Mouse (Mus musculus): ENCODE measurements around the gene Mtor. TPM values are rescaled to one million over a fixed set of nuclear protein-coding genes. Genes with fewer than 3 reads are reported as not detected.
A peak's percentile ranks its signal among the peaks of the same experiment; 100 is the strongest.

Gene Mtor
- polyA plus RNA-seq, 1 experiment from 2014 or later = 23.0 TPM

DNA sequence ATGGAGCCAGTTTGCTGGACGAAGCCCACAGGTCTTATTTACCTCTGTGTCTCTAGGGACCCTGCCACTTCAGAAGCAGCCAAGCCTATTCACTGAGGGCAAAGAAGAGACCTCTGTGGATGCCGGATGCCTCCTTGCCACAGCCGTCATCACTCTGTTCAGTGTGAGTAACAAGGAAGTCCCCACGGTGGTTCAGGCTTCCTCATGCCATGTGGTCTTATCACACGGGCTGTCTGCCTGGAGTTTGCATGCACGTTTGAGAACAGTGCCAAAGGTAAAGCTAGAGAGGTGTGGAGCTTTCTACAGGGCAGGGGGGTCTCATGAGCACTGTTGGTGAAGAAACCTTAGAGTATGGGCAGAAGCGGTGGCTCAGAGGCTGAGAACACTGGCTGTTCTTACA is 124.8 kb downstream of the Mtor start:
- Histone ChIP-seq H3K9me3 (ENCODE audit: control insufficient read depth, low read length) (no peaks in the 10 kb centered on the region), H3K4me3 (ENCODE audit: low read depth, low read length) (no peak overlapping the region), H3K27me3 (ENCODE audit: control insufficient read depth, insufficient read depth, low read length) (no peaks in the 10 kb centered on the region), H3K36me3 (ENCODE audit: control insufficient read depth, insufficient read depth, low read length) (peaks cover 55% of the 10 kb centered on the region), H3K4me1 (ENCODE audit: control insufficient read depth, insufficient read depth, low read length) (no peaks in the 10 kb centered on the region), H3K27ac (replicated peaks; ENCODE audit: low read depth, low read length) (no peak overlapping the region), H3K9ac (ENCODE audit: low read length) (no peak overlapping the region), H3K4me2 (ENCODE audit: low read depth, severe bottlenecking) (no peak overlapping the region)
- DNase-seq (ENCODE audit: low spot score) (no peak), ATAC-seq (ENCODE audit: insufficient number of reproducible peaks, low FRiP score, low TSS enrichment, low read depth) (no peak)
- 91% methylated on average over 7 of the region's 7 CpGs for WGBS

DNA sequence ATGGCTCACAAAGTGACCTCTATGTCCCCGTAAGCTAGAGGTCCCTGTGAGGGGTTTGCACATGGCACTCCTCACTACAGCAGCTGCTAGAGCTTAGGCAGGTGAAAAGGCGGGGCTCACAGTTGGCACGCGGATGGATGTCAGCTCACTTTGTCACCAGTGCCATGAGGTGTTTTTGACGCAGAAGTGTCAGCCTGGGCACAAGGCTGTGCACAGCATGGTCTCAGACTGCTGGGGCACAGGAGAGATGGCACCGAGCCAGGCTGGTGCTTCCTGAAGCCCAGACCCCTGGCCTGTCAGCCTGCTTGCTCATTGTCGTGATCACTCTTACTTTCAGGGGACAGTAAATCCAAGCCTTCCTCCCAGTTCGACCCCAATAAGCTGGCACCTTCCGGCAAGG is 132.4 kb downstream of the Mtor start:
- 87% methylated on average over 9 of the region's 9 CpGs for whole genome bisulfite sequencing
- H3K27me3 ChIP-seq (ENCODE audit: control insufficient read depth, insufficient read depth, low read length) = no peaks in the 10 kb centered on the region
- H3K4me1 ChIP-seq (ENCODE audit: control insufficient read depth, insufficient read depth, low read length) = no peaks in the 10 kb centered on the region
- H3K27ac ChIP-seq (replicated peaks; ENCODE audit: low read depth, low read length) = no peak overlapping the region
- H3K9me3 ChIP-seq (ENCODE audit: control insufficient read depth, low read length) = no peaks in the 10 kb centered on the region
- no peak overlapping the region for H3K9ac ChIP-seq (ENCODE audit: low read length)
- H3K4me3 ChIP-seq (ENCODE audit: low read depth, low read length) = no peak overlapping the region
- peaks cover 32% of the 10 kb centered on the region for H3K36me3 ChIP-seq (ENCODE audit: control insufficient read depth, insufficient read depth, low read length)
- ATAC-seq (ENCODE audit: insufficient number of reproducible peaks, low FRiP score, low TSS enrichment, low read depth) = no peak
- no peak for DNase-seq (ENCODE audit: low spot score)
- no peak overlapping the region for H3K4me2 ChIP-seq (ENCODE audit: low read depth, severe bottlenecking)

DNA sequence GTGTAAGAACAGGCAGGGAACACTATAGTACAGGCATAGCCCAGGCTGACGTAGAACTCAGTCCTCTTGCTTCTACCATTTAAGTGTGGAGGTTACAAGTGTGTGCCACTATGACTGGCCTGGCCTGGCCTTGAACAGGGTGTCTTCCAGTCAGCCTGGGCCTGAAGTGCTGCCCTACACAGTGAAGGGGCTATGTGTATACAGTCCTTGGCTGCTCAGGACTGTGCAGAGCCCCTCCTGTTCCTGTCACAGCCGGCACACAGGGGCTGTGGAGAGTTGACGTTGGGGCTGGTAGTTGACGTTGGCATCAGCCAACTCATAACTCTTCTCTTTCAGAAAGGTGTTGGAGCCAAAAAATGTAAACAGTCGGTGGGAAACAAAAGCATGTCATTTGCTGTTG is 133.0 kb downstream of the Mtor start:
- H3K4me2 ChIP-seq (ENCODE audit: low read depth, severe bottlenecking) = no peak overlapping the region
- peaks cover 28% of the 10 kb centered on the region; the same call in 1 of the 2 replicates for H3K36me3 ChIP-seq (ENCODE audit: control insufficient read depth, insufficient read depth, low read length)
- WGBS = 84% methylated on average over 5 of the region's 5 CpGs
- H3K4me3 ChIP-seq (ENCODE audit: low read depth, low read length) = no peak overlapping the region
- H3K27ac ChIP-seq (replicated peaks; ENCODE audit: low read depth, low read length) = no peak overlapping the region
- DNase-seq (ENCODE audit: low spot score) (no peak), ATAC-seq (ENCODE audit: insufficient number of reproducible peaks, low FRiP score, low TSS enrichment, low read depth) (no peak)
- H3K9ac ChIP-seq (ENCODE audit: low read length) = no peak overlapping the region
- H3K9me3 ChIP-seq (ENCODE audit: control insufficient read depth, low read length) = no peaks in the 10 kb centered on the region
- H3K4me1 ChIP-seq (ENCODE audit: control insufficient read depth, insufficient read depth, low read length) = no peaks in the 10 kb centered on the region
- no peaks in the 10 kb centered on the region for H3K27me3 ChIP-seq (ENCODE audit: control insufficient read depth, insufficient read depth, low read length)

DNA sequence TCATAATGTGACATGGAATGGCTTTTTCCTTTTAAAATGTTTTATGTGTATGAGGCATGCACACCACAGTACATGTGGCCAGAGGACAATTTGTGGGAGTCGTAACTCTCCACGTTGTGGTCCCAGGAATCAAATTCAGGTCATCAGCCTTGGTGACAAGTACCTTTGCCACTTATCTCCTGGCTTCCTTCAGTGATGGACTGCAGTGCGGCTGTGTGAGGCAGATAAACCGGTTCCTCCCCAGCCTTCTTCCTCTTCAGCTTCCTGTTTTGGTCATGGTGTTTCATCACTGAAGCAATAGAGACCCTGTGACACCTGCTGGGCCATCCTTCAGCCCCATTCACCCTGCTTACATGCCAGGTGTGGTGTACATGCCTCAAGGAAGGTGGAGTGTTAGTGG is 134.8 kb downstream of the Mtor start:
- H3K9ac ChIP-seq (ENCODE audit: low read length) = no peak overlapping the region
- WGBS = 81% methylated on average over 4 of the region's 4 CpGs
- H3K4me2 ChIP-seq (ENCODE audit: low read depth, severe bottlenecking) = no peak overlapping the region
- no peak overlapping the region for H3K27ac ChIP-seq (replicated peaks; ENCODE audit: low read depth, low read length)
- H3K27me3 ChIP-seq (ENCODE audit: control insufficient read depth, insufficient read depth, low read length) = no peaks in the 10 kb centered on the region
- ATAC-seq (ENCODE audit: insufficient number of reproducible peaks, low FRiP score, low TSS enrichment, low read depth) = no peak
- peaks cover 20% of the 10 kb centered on the region; the same call in 1 of the 2 replicates for H3K36me3 ChIP-seq (ENCODE audit: control insufficient read depth, insufficient read depth, low read length)
- DNase-seq (ENCODE audit: low spot score) = no peak
- no peaks in the 10 kb centered on the region for H3K4me1 ChIP-seq (ENCODE audit: control insufficient read depth, insufficient read depth, low read length)
- H3K4me3 ChIP-seq (ENCODE audit: low read depth, low read length) = no peak overlapping the region
- H3K9me3 ChIP-seq (ENCODE audit: control insufficient read depth, low read length) = no peaks in the 10 kb centered on the region

DNA sequence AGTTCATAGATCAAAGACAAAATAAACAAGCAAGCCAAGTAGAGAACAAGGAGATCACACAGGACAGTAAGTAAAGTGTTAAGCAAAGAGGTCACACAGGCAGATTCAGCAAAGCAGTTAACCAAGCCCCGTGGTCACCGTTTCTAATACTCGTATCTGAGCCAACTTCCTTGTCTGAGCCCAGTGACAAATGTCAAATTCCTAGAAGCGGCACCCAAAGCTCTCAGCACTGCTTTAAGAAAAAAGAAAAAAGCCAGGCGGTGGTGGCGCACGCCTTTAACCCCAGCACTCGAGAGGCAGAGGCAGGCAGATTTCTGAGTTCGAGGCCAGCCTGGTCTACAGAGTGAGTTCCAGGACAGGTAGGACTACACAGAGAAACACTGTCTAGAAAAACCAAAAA is 138.2 kb downstream of the Mtor start:
- H3K4me1 ChIP-seq (ENCODE audit: control insufficient read depth, insufficient read depth, low read length) = no peaks in the 10 kb centered on the region
- 85% methylated on average over 9 of the region's 9 CpGs for WGBS
- ATAC-seq (ENCODE audit: insufficient number of reproducible peaks, low FRiP score, low TSS enrichment, low read depth) = no peak
- no peaks in the 10 kb centered on the region for H3K27me3 ChIP-seq (ENCODE audit: control insufficient read depth, insufficient read depth, low read length)
- no peak overlapping the region for H3K27ac ChIP-seq (replicated peaks; ENCODE audit: low read depth, low read length)
- H3K9me3 ChIP-seq (ENCODE audit: control insufficient read depth, low read length) = no peaks in the 10 kb centered on the region
- no peak overlapping the region for H3K4me3 ChIP-seq (ENCODE audit: low read depth, low read length)
- no peak overlapping the region for H3K4me2 ChIP-seq (ENCODE audit: low read depth, severe bottlenecking)
- H3K9ac ChIP-seq (ENCODE audit: low read length) = no peak overlapping the region
- DNase-seq (ENCODE audit: low spot score) = no peak
- peaks cover 3% of the 10 kb centered on the region; the same call in 1 of the 2 replicates for H3K36me3 ChIP-seq (ENCODE audit: control insufficient read depth, insufficient read depth, low read length)

DNA sequence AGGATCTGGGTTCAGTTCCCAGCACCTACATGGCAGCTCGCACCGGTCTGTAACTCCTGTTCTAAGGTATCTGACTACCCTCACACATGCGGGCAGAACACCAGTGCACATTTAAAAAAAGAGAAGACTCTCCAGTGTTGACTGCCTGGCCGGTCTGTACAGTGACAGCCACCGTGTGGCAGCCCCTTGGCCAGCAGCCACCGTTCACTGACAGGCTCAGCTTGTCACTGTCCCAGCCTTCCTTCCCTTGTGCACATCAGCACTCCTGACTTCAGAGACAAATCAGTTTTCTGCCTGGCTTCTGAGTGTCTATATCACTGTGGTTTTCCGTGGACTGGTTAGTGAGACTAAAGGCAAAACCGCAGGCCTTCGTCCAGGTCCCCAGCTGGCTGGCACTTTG is 140.4 kb downstream of the Mtor start:
- no peak overlapping the region for H3K4me2 ChIP-seq (ENCODE audit: low read depth, severe bottlenecking)
- DNase-seq (ENCODE audit: low spot score) = no peak
- H3K4me1 ChIP-seq (ENCODE audit: control insufficient read depth, insufficient read depth, low read length) = 0 out of 2 replicates have a peak, but pooled peaks cover 6% of the 10 kb centered on the region
- WGBS = 86% methylated on average over 9 of the region's 9 CpGs
- H3K27me3 ChIP-seq (ENCODE audit: control insufficient read depth, insufficient read depth, low read length) = no peaks in the 10 kb centered on the region
- no peak for ATAC-seq (ENCODE audit: insufficient number of reproducible peaks, low FRiP score, low TSS enrichment, low read depth)
- H3K4me3 ChIP-seq (ENCODE audit: low read depth, low read length) = no peak overlapping the region
- H3K36me3 ChIP-seq (ENCODE audit: control insufficient read depth, insufficient read depth, low read length) = peaks cover under 1% of the 10 kb centered on the region; the same call in 1 of the 2 replicates
- H3K9me3 ChIP-seq (ENCODE audit: control insufficient read depth, low read length) = no peaks in the 10 kb centered on the region
- no peak overlapping the region for H3K27ac ChIP-seq (replicated peaks; ENCODE audit: low read depth, low read length)
- H3K9ac ChIP-seq (ENCODE audit: low read length) = no peak overlapping the region

DNA sequence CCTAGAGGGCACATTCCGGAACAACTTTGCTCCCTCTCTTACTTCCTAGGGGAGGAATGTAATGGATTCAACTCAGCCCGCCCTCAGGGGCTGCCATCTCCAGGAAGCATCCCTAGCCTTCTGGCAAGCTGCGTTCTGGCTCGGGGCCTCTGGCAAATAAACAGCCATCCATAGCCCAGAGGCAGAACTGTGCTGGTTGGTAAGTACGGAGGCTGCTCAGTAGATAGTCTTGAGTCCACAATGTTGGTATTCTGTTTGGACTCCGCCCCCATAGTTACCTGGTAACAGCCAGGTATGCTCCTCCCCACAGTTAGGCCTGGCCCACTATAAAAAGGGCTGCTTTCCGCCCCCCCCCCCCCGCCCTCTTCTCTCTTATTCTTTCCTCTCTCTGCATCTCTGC is 141.2 kb downstream of the Mtor start:
- Histone ChIP-seq H3K27ac (replicated peaks; ENCODE audit: low read depth, low read length) (no peak overlapping the region), H3K4me1 (ENCODE audit: control insufficient read depth, insufficient read depth, low read length) (0 out of 2 replicates have a peak, but pooled peaks cover 6% of the 10 kb centered on the region), H3K4me3 (ENCODE audit: low read depth, low read length) (no peak overlapping the region), H3K36me3 (ENCODE audit: control insufficient read depth, insufficient read depth, low read length) (peaks cover 8% of the 10 kb centered on the region; the same call in 1 of the 2 replicates), H3K9me3 (ENCODE audit: control insufficient read depth, low read length) (no peaks in the 10 kb centered on the region), H3K27me3 (ENCODE audit: control insufficient read depth, insufficient read depth, low read length) (no peaks in the 10 kb centered on the region), H3K4me2 (ENCODE audit: low read depth, severe bottlenecking) (no peak overlapping the region), H3K9ac (ENCODE audit: low read length) (no peak overlapping the region)
- WGBS = 71% methylated on average over 7 of the region's 8 CpGs
- DNase-seq (ENCODE audit: low spot score) = no peak
- no peak for ATAC-seq (ENCODE audit: insufficient number of reproducible peaks, low FRiP score, low TSS enrichment, low read depth)

DNA sequence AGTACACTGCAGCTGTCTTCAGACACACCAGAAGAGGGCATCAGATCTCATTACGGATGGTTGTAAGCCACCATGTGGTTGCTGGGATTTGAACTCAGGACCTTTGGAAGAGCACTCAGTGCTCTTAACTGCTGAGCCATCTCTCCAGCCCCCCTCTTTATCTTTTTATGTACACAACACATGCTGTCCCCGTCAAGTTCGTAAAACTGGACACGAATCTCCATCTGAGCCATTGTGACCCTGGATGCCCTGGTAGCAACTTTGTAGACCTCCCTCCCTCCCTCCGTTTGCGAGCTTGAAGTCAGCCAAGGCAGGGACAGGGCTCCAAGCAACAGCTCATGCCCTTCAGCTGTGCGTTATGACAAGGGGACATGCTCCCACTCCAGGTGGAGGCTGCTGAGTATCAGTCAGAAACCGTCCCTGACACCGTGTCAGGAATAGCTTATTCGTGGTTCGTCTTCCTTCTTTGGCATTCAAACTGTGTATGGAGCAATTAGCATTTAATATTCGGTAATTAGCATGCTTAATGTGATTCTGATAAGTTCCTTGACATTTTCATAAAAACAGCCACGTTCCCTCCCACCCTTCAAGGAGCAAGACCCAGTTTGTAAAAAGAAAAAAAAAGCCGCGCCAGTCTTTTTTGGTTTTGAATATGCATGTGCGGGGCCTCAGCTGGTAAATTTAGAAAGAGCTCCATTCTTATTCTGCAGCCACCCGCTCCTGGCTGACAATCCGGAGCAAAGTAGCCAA is 142.2 kb downstream of the Mtor start:
- peak overlapping the region; percentile 53 for H3K9ac ChIP-seq (ENCODE audit: low read length)
- no peaks in the 10 kb centered on the region for H3K27me3 ChIP-seq (ENCODE audit: control insufficient read depth, insufficient read depth, low read length)
- H3K4me3 ChIP-seq (ENCODE audit: low read depth, low read length) = peak overlapping the region; percentile 95
- H3K4me1 ChIP-seq (ENCODE audit: control insufficient read depth, insufficient read depth, low read length) = 0 out of 2 replicates have a peak, but pooled peaks cover 6% of the 10 kb centered on the region
- DNase-seq (ENCODE audit: low spot score) (peak; percentile 61), ATAC-seq (ENCODE audit: insufficient number of reproducible peaks, low FRiP score, low TSS enrichment, low read depth) (no peak)
- no peaks in the 10 kb centered on the region for H3K9me3 ChIP-seq (ENCODE audit: control insufficient read depth, low read length)
- H3K27ac ChIP-seq (replicated peaks; ENCODE audit: low read depth, low read length) = no peak overlapping the region
- H3K36me3 ChIP-seq (ENCODE audit: control insufficient read depth, insufficient read depth, low read length) = peaks cover 16% of the 10 kb centered on the region
- H3K4me2 ChIP-seq (ENCODE audit: low read depth, severe bottlenecking) = peak overlapping the region; percentile 94
- 9% methylated on average over 18 of the region's 18 CpGs for WGBS

All from limb, embryonic 11.5 days (tissue).